ENCODE assay signal across 10 mouse cellular contexts in the genomic region with DNA sequence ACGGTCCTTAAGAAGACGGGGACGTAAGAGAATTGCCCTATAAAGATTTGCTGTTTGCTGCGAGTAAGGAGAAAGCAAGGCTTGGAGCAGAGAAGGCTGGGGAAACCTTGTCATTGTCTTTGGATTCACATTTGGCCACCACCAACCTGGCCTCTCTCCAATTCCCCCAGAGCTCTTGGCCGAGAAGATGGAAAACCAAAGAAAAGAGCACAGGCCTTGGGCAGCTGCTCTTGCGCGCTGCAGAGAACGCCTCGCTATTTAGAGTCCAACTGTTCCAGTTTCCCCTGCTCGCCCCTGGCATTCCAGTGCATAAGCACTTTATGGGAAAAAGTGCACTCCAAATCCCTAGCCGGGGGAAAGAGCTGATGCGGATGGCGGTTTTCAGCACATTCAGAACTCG.
DNase-seq lines count a peak whose midpoint lies in the region; ATAC-seq and TF ChIP-seq lines count a peak whose summit lies in the region.
"Had no signal": no experiment of that assay in that cellular context is flagged by ENCODE, and none has a peak within 500 bp of the region (broad histone marks: within the 10 kb centered on the region; RNA-seq: fewer than 3 reads in every experiment).

No protein-coding gene starts in this region.

- TF ChIP-seq CTCF in lung, embryonic 14.5 days (IDR thresholded peaks at IDR 0.05; ENCODE audit: low read depth), result no peak
- no peak for TF ChIP-seq CTCF in layer of hippocampus, adult 2 months (conservative IDR thresholded peaks at IDR 0.05)

- peak; percentile 22 for DNase-seq in lung, embryonic 14.5 days
- DNase-seq in lung, postnatal 25 days (ENCODE audit: low spot score), result no peak
- peak; percentile 61 to 73 for DNase-seq in cerebellum, postnatal 25 days
- DNase-seq in layer of hippocampus, adult 2 months (ENCODE audit: low spot score in 2 of 2), result peak; percentile 43 to 62
- peak; percentile 34 to 54 for DNase-seq in right cerebral cortex, postnatal 36 days (ENCODE audit: low spot score in 2 of 2)
- DNase-seq in adrenal gland, adult 18-20 months (ENCODE audit: low spot score in 2 of 2), result no peak
- no peak for DNase-seq in B cell, adult 2 months
- DNase-seq: heart, adult 2 months; kidney, postnatal 10 days; thymus, postnatal 14 days had no signal

- H3K9ac ChIP-seq in lung, embryonic 14.5 days, result no peak overlapping the region

- no peaks in the 10 kb centered on the region for H3K27me3 ChIP-seq in lung, embryonic 14.5 days (ENCODE audit: insufficient read depth, low read length)

- H3K27ac ChIP-seq in lung, embryonic 14.5 days (ENCODE audit: low read depth), result no peak overlapping the region
- peak overlapping the region; percentile 71 for H3K27ac ChIP-seq in layer of hippocampus, adult 2 months
- H3K27ac ChIP-seq: heart, adult 2 months had no signal

- 82% methylated on average over 14 of the region's 14 CpGs for WGBS in lung, embryonic 14.5 days

- no peak overlapping the region for H3K4me3 ChIP-seq in lung, embryonic 14.5 days (ENCODE audit: low read depth, low read length)
- no peak overlapping the region for H3K4me3 ChIP-seq in layer of hippocampus, adult 2 months
- H3K4me3 ChIP-seq: heart, adult 2 months had no signal

- no peaks in the 10 kb centered on the region for H3K36me3 ChIP-seq in lung, embryonic 14.5 days (ENCODE audit: insufficient read depth)

- no peaks in the 10 kb centered on the region for H3K4me1 ChIP-seq in lung, embryonic 14.5 days (ENCODE audit: insufficient read depth)

- no peak for ATAC-seq in lung, embryonic 14.5 days (ENCODE audit: insufficient read depth)

- no peak overlapping the region for H3K4me2 ChIP-seq in lung, embryonic 14.5 days

- no peaks in the 10 kb centered on the region for H3K9me3 ChIP-seq in lung, embryonic 14.5 days (ENCODE audit: low read depth, low read length)

Comparison
In these comparisons a context has a peak if more than half of its experiments do, and no peak if none do; other contexts are left out.
1. DNase-seq: peak in lung, embryonic 14.5 days (single experiment), cerebellum, postnatal 25 days (2 of 2), layer of hippocampus, adult 2 months (2 of 2) and right cerebral cortex, postnatal 36 days (2 of 2); none in lung, postnatal 25 days (single experiment), adrenal gland, adult 18-20 months (0 of 2) and B cell, adult 2 months (0 of 2).